Mouse (Mus musculus) 3134 (cell line): ENCODE results near the gene Kmt5b.

Source experiments
- DNase-seq: peaks from one replicate; pipeline ENCODE4 v3.0.0-alpha.2; 2011; ENCODE audit warnings: low spot score; ENCODE audit not compliant: insufficient read length; ENCODE audit errors: extremely low read depth

Kmt5b gene

GRCm38 (mm10) chr19:3767781-3768696, 818 bp downstream of the Kmt5b start:
- peak; percentile 86 for DNase-seq

DNA sequence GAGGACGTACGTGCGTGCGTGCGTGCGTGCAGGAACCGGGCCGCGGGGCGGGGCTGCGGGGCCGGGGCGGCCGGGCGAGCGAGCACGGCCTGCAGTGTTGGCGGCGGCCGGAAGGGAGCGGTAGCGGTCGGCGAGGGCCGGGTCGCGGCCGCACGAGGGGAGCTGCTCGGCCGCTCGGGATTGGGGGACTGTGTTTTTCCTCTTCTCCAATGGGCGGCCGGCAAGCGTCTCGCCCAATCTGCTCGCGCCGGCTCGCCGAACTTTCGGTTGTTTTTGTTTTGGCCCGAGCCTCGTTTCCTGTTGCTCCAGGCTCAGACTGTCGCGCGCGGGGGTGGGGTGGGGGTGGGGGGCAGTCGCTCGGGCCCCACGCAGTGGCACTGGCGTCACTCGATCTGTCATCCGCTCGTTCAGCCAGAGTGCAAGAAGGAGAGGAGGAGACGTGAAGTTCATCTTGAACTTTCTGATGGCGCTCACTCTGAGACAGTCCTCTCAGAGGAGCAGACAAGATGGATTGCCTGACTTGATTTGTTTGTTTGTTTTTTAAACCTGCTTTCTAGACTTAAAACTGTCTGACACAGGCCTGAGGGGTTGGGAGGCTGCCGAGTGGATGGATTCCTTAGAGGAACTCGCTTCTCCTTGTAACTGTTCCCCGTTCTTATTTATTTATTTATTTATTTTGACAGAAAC, 1.6 kb downstream of the Kmt5b start:
- peak; percentile 87 for DNase-seq

DNA sequence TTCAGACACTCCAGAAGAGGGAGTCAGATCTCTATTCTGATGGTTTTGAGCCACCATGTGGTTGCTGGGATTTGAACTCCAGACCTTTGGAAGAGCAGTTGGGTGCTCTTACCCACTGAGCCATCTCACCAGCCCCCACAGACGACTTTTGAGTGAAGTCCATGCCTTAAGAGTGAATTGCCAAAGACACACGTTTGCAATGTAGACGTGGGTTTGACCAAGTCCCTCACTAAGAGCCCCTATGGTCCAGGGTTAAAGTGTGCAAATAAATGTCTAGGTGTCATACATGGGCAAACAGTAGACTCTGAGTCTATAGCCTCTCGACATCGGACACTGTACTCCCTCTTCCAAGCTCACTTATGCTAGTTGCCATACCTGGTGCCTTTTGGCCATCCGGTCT, 2.3 kb downstream of the Kmt5b start:
- no peak for DNase-seq

DNA sequence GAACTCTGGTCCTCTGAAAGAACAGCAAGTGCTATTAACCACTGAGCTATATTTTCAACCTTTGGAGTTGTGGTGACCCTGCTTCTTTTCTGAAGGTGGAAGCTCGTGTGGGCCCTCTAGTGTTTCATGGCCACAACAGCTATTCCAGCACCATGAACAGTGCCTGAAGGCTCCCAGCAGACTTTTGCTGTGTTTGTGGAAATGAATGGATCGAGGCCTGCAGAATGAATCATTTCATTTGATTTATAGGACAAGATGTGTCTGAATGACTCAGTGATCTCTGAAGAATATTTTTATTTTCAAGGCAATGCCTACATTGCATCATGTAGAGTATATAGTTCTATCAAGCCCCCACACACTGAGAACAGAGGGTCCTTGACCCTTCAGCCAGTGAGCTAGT, 6.9 kb downstream of the Kmt5b start:
- DNase-seq: no peak

- peak; percentile 21 for DNase-seq
Observed at GRCm38 (mm10) chr19:3778713-3779112, 11.5 kb downstream of the Kmt5b start.

DNA sequence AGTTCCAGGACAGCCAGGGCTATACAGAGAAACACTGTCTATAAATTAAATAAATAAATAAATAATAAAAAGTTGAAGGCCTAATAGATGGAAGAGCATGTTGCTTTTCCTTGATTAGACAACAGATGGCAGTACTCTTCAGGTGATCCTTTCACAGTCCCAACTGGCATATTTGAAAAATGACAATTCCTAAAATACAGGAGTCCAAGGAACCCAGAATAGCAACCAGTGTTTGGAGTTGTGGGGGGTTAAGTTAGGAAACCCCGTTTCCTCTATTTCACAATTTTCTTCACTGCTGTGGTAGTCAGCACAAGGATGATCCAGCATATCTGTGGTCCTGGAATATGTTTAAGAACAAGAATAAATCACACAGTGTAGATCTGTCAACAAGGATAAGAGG, 22.9 kb downstream of the Kmt5b start:
- no peak for DNase-seq

DNA sequence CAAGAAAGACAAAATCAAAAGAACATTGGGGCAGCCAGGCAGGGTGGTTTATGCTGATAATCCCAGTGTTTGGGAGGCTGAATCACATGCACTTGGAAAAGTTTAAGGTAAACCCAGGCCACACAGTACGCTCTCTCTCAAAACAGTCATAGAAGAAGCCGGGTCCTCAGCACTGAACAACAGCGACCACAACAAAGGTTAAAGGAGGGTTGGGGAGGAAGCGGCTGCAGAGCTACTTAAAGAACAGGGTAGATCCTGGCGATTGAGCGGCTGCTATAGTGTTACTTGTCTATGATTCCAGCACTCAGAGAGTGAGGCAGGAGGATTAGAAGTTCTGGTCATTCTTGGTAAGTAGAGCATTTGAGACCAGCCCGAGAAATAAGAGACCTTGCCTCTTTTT, 38.3 kb downstream of the Kmt5b start:
- DNase-seq: no peak

- no peak for DNase-seq
Observed at GRCm38 (mm10) chr19:3810536-3811233, 43.5 kb downstream of the Kmt5b start.

DNA sequence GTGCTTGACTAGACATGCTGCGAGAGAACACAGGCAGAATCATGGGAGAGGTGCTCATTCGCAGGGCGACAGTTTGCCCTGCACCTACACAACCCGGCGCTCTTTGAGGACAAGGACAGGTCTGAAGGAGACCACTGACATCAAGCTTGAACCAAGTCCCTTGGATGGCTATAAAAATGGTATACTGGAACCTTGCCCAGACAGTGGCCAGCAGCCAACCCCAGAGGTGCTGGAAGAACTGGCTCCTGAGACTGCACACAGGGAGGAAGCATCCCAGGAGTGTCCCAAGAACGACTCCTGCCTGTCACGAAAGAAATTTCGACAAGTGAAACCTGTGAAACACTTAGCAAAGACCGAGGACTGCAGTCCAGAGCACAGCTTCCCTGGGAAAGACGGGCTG, 47.2 kb downstream of the Kmt5b start:
- no peak for DNase-seq

DNA sequence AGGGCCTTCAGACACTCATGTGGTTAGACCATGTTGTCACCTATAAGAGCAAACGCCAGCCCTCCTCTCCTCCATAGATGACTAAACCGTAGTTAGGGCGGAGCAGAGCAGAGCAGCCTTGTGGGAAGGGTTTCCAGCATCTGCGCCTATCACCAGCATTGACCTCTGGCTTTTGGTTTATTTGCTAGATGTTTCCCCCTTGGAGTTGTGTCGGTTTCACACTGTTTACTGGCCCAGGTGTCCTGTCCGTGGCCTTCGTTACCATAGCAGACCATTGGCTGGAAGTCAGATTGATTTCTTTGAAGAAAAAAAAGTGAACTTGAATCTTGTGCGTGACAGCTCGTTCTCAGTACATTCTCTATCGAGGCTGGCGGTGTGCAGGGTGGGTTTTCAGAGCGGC, 48.6 kb downstream of the Kmt5b start:
- DNase-seq: no peak

DNA sequence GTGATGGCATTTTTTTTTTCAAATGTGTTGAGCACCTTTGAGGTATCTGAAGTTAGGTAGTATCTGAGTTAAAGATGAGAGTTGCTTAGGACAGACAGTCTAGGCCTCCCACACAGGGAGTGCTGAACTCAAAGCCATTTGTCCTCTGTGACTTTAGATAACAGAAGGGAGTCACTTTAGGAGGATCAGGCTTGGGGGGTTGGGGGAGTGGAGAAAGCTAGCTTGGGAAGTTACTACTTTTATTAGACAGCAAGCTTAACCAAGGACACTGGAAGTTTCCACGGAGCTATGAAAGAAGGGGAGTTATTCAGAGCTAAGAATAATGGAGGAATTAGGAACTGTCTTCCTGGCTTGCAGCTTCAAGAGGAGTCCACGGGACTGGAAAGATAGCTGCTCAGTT, 51.9 kb downstream of the Kmt5b start:
- no peak for DNase-seq

- no peak for DNase-seq
Observed at GRCm38 (mm10) chr19:3819899-3820444, 52.8 kb downstream of the Kmt5b start.

GRCm38 (mm10) chr19:3825044-3825443, 57.8 kb downstream of the Kmt5b start:
- DNase-seq: no peak

DNA sequence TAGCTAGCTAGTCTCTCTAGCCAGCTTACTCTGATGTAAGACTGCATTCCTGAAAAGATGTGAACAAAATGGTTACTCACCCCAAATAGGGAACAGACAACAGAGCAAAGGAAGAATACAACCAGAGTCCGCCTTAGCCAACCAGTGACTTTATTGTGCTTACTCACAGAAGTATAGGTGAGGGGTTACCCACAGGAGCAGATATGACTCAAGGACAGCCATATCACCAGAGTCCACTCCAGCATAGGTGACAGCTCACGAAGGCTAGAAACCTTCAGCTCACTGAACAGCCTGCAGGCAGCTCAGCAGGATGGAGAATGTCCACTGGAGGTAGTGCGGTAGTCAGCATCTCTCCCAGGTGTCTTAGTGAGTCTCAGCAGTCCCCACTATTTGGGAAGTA, 62.6 kb downstream of the Kmt5b start:
- DNase-seq: no peak

DNA sequence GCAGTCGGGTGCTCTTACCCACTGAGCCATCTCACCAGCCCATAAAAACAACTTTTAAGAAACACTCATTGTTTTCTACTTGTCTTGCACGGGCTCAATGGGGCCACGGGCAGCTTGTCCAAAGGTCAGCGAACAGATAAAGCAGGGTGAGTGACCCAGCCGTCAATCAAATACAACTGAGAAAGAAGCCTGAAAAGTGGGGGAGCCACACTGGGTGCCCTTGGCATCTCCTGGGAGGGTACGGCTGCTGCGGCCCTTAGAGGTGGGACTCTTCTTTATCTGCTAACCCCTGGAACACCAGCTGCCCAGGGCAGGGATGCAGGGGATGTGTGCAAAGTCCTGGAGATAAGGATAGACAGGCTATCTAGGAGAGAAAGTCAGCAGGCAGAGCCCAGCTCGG, 64.5 kb downstream of the Kmt5b start:
- no peak for DNase-seq

- peak; percentile 78 for DNase-seq
Observed at GRCm38 (mm10) chr19:3832851-3833353, 65.7 kb downstream of the Kmt5b start.

DNA sequence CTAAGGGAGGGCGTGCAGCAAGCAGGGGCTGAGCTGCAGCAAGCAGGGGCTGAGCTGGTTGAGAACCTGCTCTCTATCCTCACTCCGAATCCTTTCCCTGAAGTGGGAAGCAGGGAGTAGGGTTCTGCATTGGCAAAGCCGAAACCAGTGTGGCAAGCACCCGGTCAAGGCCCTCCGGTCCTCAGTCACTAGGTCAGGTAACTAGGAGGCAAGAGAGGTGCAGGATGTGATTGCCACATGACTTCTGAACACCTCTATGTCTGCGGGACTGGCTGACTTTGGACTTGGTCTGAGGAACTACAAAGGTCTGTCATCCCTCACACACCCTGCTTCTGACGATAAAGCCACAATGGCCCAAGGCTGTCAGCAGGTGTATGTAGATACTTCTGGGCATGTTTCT, 67.1 kb downstream of the Kmt5b start:
- no peak for DNase-seq

GRCm38 (mm10) chr19:3836791-3837190, 69.6 kb downstream of the Kmt5b start:
- DNase-seq: no peak

- DNase-seq: no peak
Observed at GRCm38 (mm10) chr19:3838931-3839330, 71.7 kb downstream of the Kmt5b start.

DNA sequence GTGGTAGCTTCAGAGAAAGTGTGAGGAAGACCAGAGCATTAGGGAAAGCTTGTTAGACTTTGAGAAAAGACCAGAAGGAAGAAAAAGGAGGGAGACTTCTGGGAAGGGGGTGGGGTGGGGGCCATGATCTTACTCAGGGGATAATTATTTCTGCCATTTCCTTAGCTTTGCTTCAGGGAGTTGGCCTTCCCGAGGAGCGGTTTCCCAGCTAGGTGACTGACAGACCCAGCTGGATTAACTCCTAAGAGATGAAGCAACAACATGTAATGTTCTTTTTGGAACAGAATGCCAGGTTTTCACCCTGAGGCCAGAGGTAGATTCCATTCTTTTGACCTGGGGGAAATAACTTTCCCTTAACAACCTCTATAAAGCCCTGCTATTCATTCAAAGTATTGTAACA, 72.5 kb downstream of the Kmt5b start:
- DNase-seq: peak; percentile 47

DNA sequence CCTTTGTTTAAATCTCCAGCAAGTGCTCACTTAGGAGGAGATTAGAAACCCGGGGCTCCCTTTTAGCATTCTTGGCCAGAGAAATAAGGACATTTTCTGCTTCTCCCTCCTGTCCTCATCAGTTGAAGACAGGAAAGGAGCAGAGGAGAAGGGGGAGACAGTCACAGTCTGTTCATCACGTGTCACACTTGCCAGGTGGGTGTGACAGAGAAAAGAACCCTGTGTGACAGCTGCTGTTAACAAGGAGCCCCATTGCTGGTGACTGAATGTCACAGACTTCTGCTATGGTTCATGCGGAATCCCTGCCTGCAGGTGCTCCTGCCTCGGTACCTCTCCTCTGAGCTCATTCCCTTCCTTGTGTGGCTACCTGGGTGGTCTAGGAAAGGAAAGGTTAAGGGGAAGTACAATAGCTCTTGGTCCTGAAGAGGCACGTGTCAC, 73.0 kb downstream of the Kmt5b start:
- DNase-seq: no peak
